Mouse (Mus musculus) thymus, postnatal 36 days (tissue): ENCODE data around the gene Tmem92.

Experiments
- DNase-seq, 2 experiments: peaks; one replicate each; pipeline ENCODE4 v3.0.0; 2022; ENCODE audit warnings: mixed read lengths in 2 of 2

Gene Tmem92

DNA sequence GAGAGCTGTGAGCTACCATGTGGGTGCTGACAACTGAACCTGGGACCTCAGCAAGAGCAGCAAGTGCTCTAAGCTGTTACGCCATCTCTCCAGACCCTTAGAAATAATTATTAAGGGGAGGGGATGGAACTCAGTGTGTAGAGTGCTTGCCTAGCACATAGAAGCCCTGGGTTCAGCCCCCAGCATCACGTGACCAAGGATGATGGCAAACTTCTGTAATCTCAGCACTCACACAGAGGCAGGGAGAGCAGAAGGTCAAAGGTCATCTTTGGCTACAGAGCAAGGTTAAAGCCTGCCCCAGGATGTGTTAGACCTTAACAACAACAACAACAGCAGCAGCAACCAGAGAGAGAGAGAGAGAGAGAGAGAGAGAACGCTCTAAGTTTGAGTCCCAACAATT, 54.0 kb downstream of the Tmem92 start:
- no peak for DNase-seq

DNA sequence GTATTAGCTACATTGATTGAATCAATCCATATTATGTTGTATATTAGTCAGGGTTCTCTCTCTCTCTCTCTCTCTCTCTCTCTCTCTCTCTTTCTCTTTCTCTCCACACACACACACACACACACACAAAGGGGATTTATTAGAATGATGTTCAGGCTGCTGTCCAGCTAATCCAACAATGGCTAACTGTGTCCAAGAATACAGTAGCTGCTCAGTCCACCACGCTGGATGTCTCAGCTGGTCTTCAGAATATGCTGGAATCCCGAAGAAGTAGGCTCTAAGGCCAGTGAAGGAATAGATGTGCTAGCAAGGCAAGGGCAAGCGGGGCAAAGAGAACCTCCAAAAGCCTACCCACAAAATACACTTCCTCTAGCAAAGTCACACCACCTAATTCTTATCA, 55.2 kb downstream of the Tmem92 start:
- no peak for DNase-seq
